Mouse (Mus musculus) MEL (cell line): ENCODE results near the gene Arhgdib. TPM values are rescaled to one million over a fixed set of nuclear protein-coding genes. Genes with fewer than 3 reads are reported as not detected.
A peak's percentile ranks its signal among the peaks of the same experiment; 100 is the strongest.

Experiments used
- DNase-seq: peaks from one replicate; pipeline ENCODE4 v3.0.0; 2011; ENCODE audit warnings: low read depth, low spot score
- H3K27ac ChIP-seq: 2 replicates; pipeline ENCODE4 v1.5.1; 2012; ENCODE audit warnings: low read depth, mild to moderate bottlenecking, control low read depth, low read length, moderate library complexity; ENCODE audit not compliant: control insufficient read depth
- H3K27me3 ChIP-seq, 2 experiments: fragments of 150-350 bp in 1 of 2; sonication (generic) in 1 of 2; 2 replicates each; pipeline ENCODE4 v1.6.1; 2012; ENCODE audit warnings: low read length in 2 of 2, mild to moderate bottlenecking in 2 of 2, improper control_type of control experiment in 1 of 2, moderate library complexity in 1 of 2; ENCODE audit not compliant: insufficient read depth in 2 of 2, control insufficient read depth in 1 of 2
- H3K36me3 ChIP-seq, 2 experiments: 2 replicates each; pipeline ENCODE4 v1.6.1; 2012 to 2014; ENCODE audit warnings: low read length in 2 of 2, improper control_type of control experiment in 1 of 2, inconsistent platforms in 1 of 2, mild to moderate bottlenecking in 1 of 2; ENCODE audit not compliant: insufficient read depth in 2 of 2, control insufficient read depth in 1 of 2
- H3K4me1 ChIP-seq, 2 experiments: fragments of 150-350 bp in 1 of 2; sonication (generic) in 1 of 2; 2 replicates each; pipeline ENCODE4 v1.6.1; 2012; ENCODE audit warnings: low read length in 2 of 2, improper control_type of control experiment in 1 of 2, mild to moderate bottlenecking in 1 of 2; ENCODE audit not compliant: insufficient read depth in 2 of 2, control insufficient read depth in 1 of 2
- H3K4me3 ChIP-seq, 2 experiments: fragments of 150-350 bp in 1 of 2; sonication (generic) in 1 of 2; 2 replicates each; pipeline ENCODE4 v1.5.1; 2012; ENCODE audit warnings: low read depth in 2 of 2, low read length in 2 of 2, mild to moderate bottlenecking in 2 of 2, moderate library complexity in 2 of 2, control low read depth in 1 of 2, improper control_type of control experiment in 1 of 2; ENCODE audit not compliant: control insufficient read depth in 1 of 2, insufficient read depth in 1 of 2
- H3K79me2 ChIP-seq: 2 replicates; pipeline ENCODE4 v1.6.1; 2012; ENCODE audit warnings: mild to moderate bottlenecking, low read length, moderate library complexity; ENCODE audit not compliant: control insufficient read depth, poor library complexity, insufficient read depth
- H3K9ac ChIP-seq: 2 replicates; pipeline ENCODE4 v1.6.1; 2012; ENCODE audit warnings: low read depth, mild to moderate bottlenecking, control low read depth, low read length, moderate library complexity; ENCODE audit not compliant: control insufficient read depth, poor library complexity, severe bottlenecking
- H3K9me3 ChIP-seq: fragments of 150-350 bp; sonication (generic); replicated peaks from 2 replicates; pipeline ENCODE4 v1.6.1; 2012; ENCODE audit warnings: mild to moderate bottlenecking, low read length, improper control_type of control experiment, moderate library complexity; ENCODE audit not compliant: insufficient read depth
- BHLHE40 ChIP-seq: IDR thresholded peaks from 2 replicates; pipeline ENCODE4 v1.6.1; 2012; ENCODE audit warnings: low read depth, mild to moderate bottlenecking, inconsistent platforms, low read length, improper control_type of control experiment, borderline replicate concordance
- CHD1 ChIP-seq: IDR thresholded peaks from 2 replicates; pipeline ENCODE4 v1.6.1; 2012; ENCODE audit warnings: low read depth, mild to moderate bottlenecking, inconsistent platforms, low read length, improper control_type of control experiment
- CTCF ChIP-seq, 3 experiments: IDR thresholded peaks in 2 of 3; conservative IDR thresholded peaks in 1 of 3; 2 replicates each; pipeline ENCODE4 v1.5.1; 2011 to 2012; ENCODE audit warnings: low read length in 3 of 3, low read depth in 2 of 3, mild to moderate bottlenecking in 2 of 3, improper control_type of control experiment in 1 of 3, inconsistent platforms in 1 of 3, mixed read lengths in 1 of 3, moderate library complexity in 1 of 3; ENCODE audit not compliant: control insufficient read depth in 1 of 3, insufficient read depth in 1 of 3, poor library complexity in 1 of 3, severe bottlenecking in 1 of 3
- ELF1 ChIP-seq: IDR thresholded peaks from 2 replicates; pipeline ENCODE4 v1.6.1; 2014; ENCODE audit warnings: low read depth, mild to moderate bottlenecking, inconsistent platforms, low read length, improper control_type of control experiment, moderate library complexity
- EP300 ChIP-seq, 2 experiments: IDR thresholded peaks; 2 replicates each; pipeline ENCODE4 v1.6.1; 2011; ENCODE audit warnings: improper control_type of control experiment in 2 of 2, low read length in 2 of 2, low read depth in 1 of 2, mild to moderate bottlenecking in 1 of 2
- GABPA ChIP-seq: IDR thresholded peaks from 2 replicates; pipeline ENCODE4 v1.6.1; 2012; ENCODE audit warnings: low read depth, mild to moderate bottlenecking, inconsistent platforms, low read length, improper control_type of control experiment, moderate library complexity
- GATA1 ChIP-seq: IDR thresholded peaks from 2 replicates; pipeline ENCODE4 v1.6.1; 2011; ENCODE audit warnings: low read depth, low read length, improper control_type of control experiment
- HCFC1 ChIP-seq: IDR thresholded peaks from 2 replicates; pipeline ENCODE4 v1.6.1; 2012; ENCODE audit warnings: low read depth, mild to moderate bottlenecking, inconsistent platforms, low read length, improper control_type of control experiment, moderate library complexity
- KAT2A ChIP-seq: conservative IDR thresholded peaks from 2 replicates; pipeline ENCODE4 v1.6.1; 2012; ENCODE audit warnings: low read depth, low read length, improper control_type of control experiment, inconsistent platforms
- MAX ChIP-seq: IDR thresholded peaks from 2 replicates; pipeline ENCODE4 v1.6.1; 2011; ENCODE audit warnings: low read length, improper control_type of control experiment
- MAZ ChIP-seq: IDR thresholded peaks from 2 replicates; pipeline ENCODE4 v1.6.1; 2012; ENCODE audit warnings: low read depth, mild to moderate bottlenecking, inconsistent platforms, low read length, improper control_type of control experiment
- MEF2A ChIP-seq: IDR thresholded peaks from 2 replicates; pipeline ENCODE4 v1.6.1; 2014; ENCODE audit warnings: low read depth, mild to moderate bottlenecking, inconsistent platforms, low read length, improper control_type of control experiment; ENCODE audit not compliant: poor library complexity, insufficient replicate concordance, severe bottlenecking; ENCODE audit errors: extremely low read depth
- MXI1 ChIP-seq: IDR thresholded peaks from 2 replicates; pipeline ENCODE4 v1.6.1; 2011; ENCODE audit warnings: mild to moderate bottlenecking, low read depth, low read length, improper control_type of control experiment
- MYC ChIP-seq: IDR thresholded peaks from 2 replicates; pipeline ENCODE4 v1.6.1; 2011; ENCODE audit warnings: low read depth, mild to moderate bottlenecking, low read length, improper control_type of control experiment, moderate library complexity
- NRF1 ChIP-seq: IDR thresholded peaks from 2 replicates; pipeline ENCODE4 v1.6.1; 2014; ENCODE audit warnings: low read depth, mild to moderate bottlenecking, inconsistent platforms, low read length, improper control_type of control experiment, moderate library complexity; ENCODE audit not compliant: poor library complexity, insufficient read depth, severe bottlenecking
- POLR2A ChIP-seq, 2 experiments: IDR thresholded peaks; 2 replicates each; pipeline ENCODE4 v1.6.1; 2011 to 2012; ENCODE audit warnings: low read length in 2 of 2, mild to moderate bottlenecking in 2 of 2, control low read depth in 1 of 2, improper control_type of control experiment in 1 of 2, low read depth in 1 of 2, moderate library complexity in 1 of 2; ENCODE audit not compliant: control insufficient read depth in 1 of 2, insufficient read depth in 1 of 2, poor library complexity in 1 of 2
- POLR2AphosphoS2 ChIP-seq: IDR thresholded peaks from 2 replicates; pipeline ENCODE4 v1.6.1; 2011; ENCODE audit warnings: low read length, improper control_type of control experiment
- RCOR1 ChIP-seq: IDR thresholded peaks from 2 replicates; pipeline ENCODE4 v1.6.1; 2012; ENCODE audit warnings: low read depth, mild to moderate bottlenecking, inconsistent platforms, low read length, improper control_type of control experiment
- SIN3A ChIP-seq: IDR thresholded peaks from 2 replicates; pipeline ENCODE4 v1.6.1; 2012; ENCODE audit warnings: low read length, improper control_type of control experiment, inconsistent platforms
- SMC3 ChIP-seq: IDR thresholded peaks from 2 replicates; pipeline ENCODE4 v1.6.1; 2011; ENCODE audit warnings: low read depth, low read length, improper control_type of control experiment
- TAL1 ChIP-seq: IDR thresholded peaks from 2 replicates; pipeline ENCODE4 v1.6.1; 2012; ENCODE audit warnings: mild to moderate bottlenecking, inconsistent platforms, low read length, moderate library complexity, mixed read lengths
- TBP ChIP-seq: IDR thresholded peaks from 2 replicates; pipeline ENCODE4 v1.8.0; 2011; ENCODE audit warnings: low read depth, low read length, improper control_type of control experiment
- TCF12 ChIP-seq: IDR thresholded peaks from 2 replicates; pipeline ENCODE4 v1.6.1; 2014; ENCODE audit warnings: low read depth, mild to moderate bottlenecking, inconsistent platforms, low read length, improper control_type of control experiment, moderate library complexity
- UBTF ChIP-seq: IDR thresholded peaks from 2 replicates; pipeline ENCODE4 v1.6.1; 2012; ENCODE audit warnings: low read depth, mild to moderate bottlenecking, inconsistent platforms, low read length, improper control_type of control experiment, moderate library complexity, borderline replicate concordance; ENCODE audit not compliant: insufficient read depth
- USF1 ChIP-seq: IDR thresholded peaks from 2 replicates; pipeline ENCODE4 v1.6.1; 2014; ENCODE audit warnings: low read depth, mild to moderate bottlenecking, inconsistent platforms, low read length, improper control_type of control experiment, moderate library complexity
- USF2 ChIP-seq, 2 experiments: IDR thresholded peaks; 2 replicates each; pipeline ENCODE4 v1.6.1; 2011 to 2012; ENCODE audit warnings: improper control_type of control experiment in 2 of 2, low read length in 2 of 2, borderline replicate concordance in 1 of 2, inconsistent platforms in 1 of 2, low read depth in 1 of 2, mild to moderate bottlenecking in 1 of 2; ENCODE audit not compliant: insufficient read depth in 1 of 2
- ZKSCAN1 ChIP-seq: IDR thresholded peaks from 2 replicates; pipeline ENCODE4 v1.6.1; 2012; ENCODE audit warnings: low read depth, mild to moderate bottlenecking, inconsistent platforms, low read length, improper control_type of control experiment, moderate library complexity
- polyA plus RNA-seq, 2 experiments: library from polyadenylated mRNA; stranded (reverse) in 1 of 2; unstranded in 1 of 2; fragments of >175 nt in 1 of 2; fragments of >200 nt in 1 of 2; gene quantifications; 2 replicates each; pipeline versions ENCODE4 v1.2.1 to v1.2.4; 2012; ENCODE audit warnings: low replicate concordance in 2 of 2, low read depth in 1 of 2; ENCODE audit not compliant: insufficient read length in 2 of 2, insufficient read depth in 1 of 2, missing spikeins in 1 of 2
- total RNA-seq: library from RNA; depleted of rRNA; stranded (reverse); fragments of 300-350 nt; gene quantifications from 2 replicates; pipeline ENCODE4 v1.2.3, GENCODE M21; 2012

The Arhgdib gene
- total and polyA plus RNA-seq, 3 experiments = 102 to 408 (median 346) TPM

- Histone ChIP-seq H3K4me3 (peak overlapping the region; percentile 61 to 64), H3K4me1 (peaks cover 13 to 40% of the 10 kb centered on the region in 2 experiments), H3K27ac (peak overlapping the region; percentile 99), H3K9me3 (no peaks in the 10 kb centered on the region), H3K9ac (peak overlapping the region; percentile 86), H3K79me2 (peaks cover 30% of the 10 kb centered on the region), H3K36me3 (peaks cover 0 to 49% of the 10 kb centered on the region in 2 experiments; a peak in 2 of 4 replicates), H3K27me3 (no peaks in the 10 kb centered on the region)
- peak; percentile 67 for DNase-seq
- TF ChIP-seq SIN3A (peak; percentile 62; the same call in 1 of the 2 replicates), MXI1 (peak; percentile 27; the same call in 1 of the 2 replicates), TAL1 (no peak), TBP (0 out of 2 replicates have a peak, but pooled peaks have one; percentile 13), POLR2A (IDR thresholded peaks at IDR 0.05; ENCODE audit: control insufficient read depth in 1 of 2, insufficient read depth in 1 of 2, low read depth in 1 of 2, low read length in 2 of 2, poor library complexity in 1 of 2) (0 out of 4 replicates have a peak, but pooled peaks have one; percentile 21 to 34)
Observed at GRCm38 (mm10) chr6:136940188-136940960, 1.3 kb downstream of the Arhgdib start.

GRCm38 (mm10) chr6:136939326-136940187 is 2.1 kb downstream of the Arhgdib start:
- H3K36me3 ChIP-seq = peaks cover 0 to 57% of the 10 kb centered on the region in 2 experiments; a peak in 2 of 4 replicates
- peak overlapping the region; percentile 86 for H3K9ac ChIP-seq
- peak overlapping the region; percentile 61 to 64 for H3K4me3 ChIP-seq
- H3K9me3 ChIP-seq = no peaks in the 10 kb centered on the region
- H3K4me1 ChIP-seq = peaks cover 19 to 45% of the 10 kb centered on the region in 2 experiments
- no peaks in the 10 kb centered on the region for H3K27me3 ChIP-seq
- peaks cover 30% of the 10 kb centered on the region for H3K79me2 ChIP-seq
- DNase-seq = peak; percentile 79
- peak overlapping the region; percentile 99 for H3K27ac ChIP-seq
- no peak for TF ChIP-seq HCFC1
- no peak for TF ChIP-seq SMC3
- TF ChIP-seq MAX = peak; percentile 50; the same call in 1 of the 2 replicates
- TF ChIP-seq MEF2A = no peak
- TF ChIP-seq POLR2AphosphoS2 = no peak
- peak; percentile 35; the same call in 1 of the 2 replicates for TF ChIP-seq BHLHE40
- TF ChIP-seq USF2 (IDR thresholded peaks at IDR 0.05; ENCODE audit: borderline replicate concordance in 1 of 2, insufficient read depth in 1 of 2, low read depth in 1 of 2, low read length in 2 of 2) = no peak
- 0 out of 2 replicates have a peak, but pooled peaks have one; percentile 6 for TF ChIP-seq ELF1
- TF ChIP-seq RCOR1 = peak; percentile 33; the same call in 1 of the 2 replicates
- no peak for TF ChIP-seq CHD1
- no peak for TF ChIP-seq ZKSCAN1
- peak; percentile 45; the same call in 1 of the 2 replicates for TF ChIP-seq GATA1
- no peak for TF ChIP-seq USF1
- TF ChIP-seq GABPA = peak; percentile 85
- 0 out of 2 replicates have a peak, but pooled peaks have one; percentile 15 for TF ChIP-seq MYC
- TF ChIP-seq TCF12 = peak; percentile 60
- TF ChIP-seq EP300 (IDR thresholded peaks at IDR 0.05; ENCODE audit: low read depth in 1 of 2, low read length in 2 of 2) = peak; percentile 63 to 66
- TF ChIP-seq UBTF = no peak
- TF ChIP-seq NRF1 = no peak
- no peak for TF ChIP-seq KAT2A
- TF ChIP-seq CTCF (IDR thresholded peaks at IDR 0.05 in 2 of 3, conservative IDR thresholded peaks at IDR 0.05 in 1 of 3; ENCODE audit: control insufficient read depth in 1 of 3, insufficient read depth in 1 of 3, low read depth in 2 of 3, low read length in 3 of 3, poor library complexity in 1 of 3, severe bottlenecking in 1 of 3) = no peak
- TF ChIP-seq MAZ = no peak
